Mouse (Mus musculus) stomach, embryonic 14.5 days (tissue): ENCODE data around the gene Atat1. TPM values are rescaled to one million over a fixed set of nuclear protein-coding genes. Genes with fewer than 3 reads are reported as not detected.

Experiments used
- ATAC-seq: fragments of 200-750 bp; cut with Nextera tagmentation; 2 replicates; pipeline ENCODE4 v1.8.0; 2017; ENCODE audit warnings: low read depth, moderate TSS enrichment; ENCODE audit not compliant: insufficient number of reproducible peaks, insufficient read depth, low FRiP score
- H3K27ac ChIP-seq: fragments of 300-500 bp; sonication (generic); 2 replicates; pipeline ENCODE4 v1.5.1; 2014; ENCODE audit warnings: mild to moderate bottlenecking, low read length, moderate library complexity, mixed read lengths
- H3K27me3 ChIP-seq: fragments of 300-500 bp; sonication (generic); 2 replicates; pipeline ENCODE4 v1.6.1; 2014; ENCODE audit warnings: low read length, control low read depth, mixed read lengths; ENCODE audit not compliant: control insufficient read depth, insufficient read depth
- H3K36me3 ChIP-seq: fragments of 300-500 bp; sonication (generic); 2 replicates; pipeline ENCODE4 v1.6.1; 2014; ENCODE audit warnings: mild to moderate bottlenecking, control low read depth, low read length, moderate library complexity, mixed read lengths; ENCODE audit not compliant: control insufficient read depth, insufficient read depth
- H3K4me1 ChIP-seq: fragments of 300-500 bp; sonication (generic); 2 replicates; pipeline ENCODE4 v1.6.1; 2014; ENCODE audit warnings: low read length, control low read depth, mixed read lengths; ENCODE audit not compliant: control insufficient read depth, insufficient read depth
- H3K4me2 ChIP-seq: fragments of 300-500 bp; sonication (generic); replicated peaks from 2 replicates; pipeline ENCODE4 v1.6.1; 2014; ENCODE audit warnings: low read depth, low read length, control low read depth
- H3K4me3 ChIP-seq: fragments of 300-500 bp; sonication (generic); 2 replicates; pipeline ENCODE4 v1.5.1; 2014; ENCODE audit warnings: low read depth, low read length, control low read depth
- H3K9ac ChIP-seq: fragments of 300-500 bp; sonication (generic); replicated peaks from 2 replicates; pipeline ENCODE4 v1.6.1; 2014; ENCODE audit warnings: low read depth, mild to moderate bottlenecking, control low read depth, low read length, moderate library complexity, mixed read lengths
- H3K9me3 ChIP-seq: fragments of 300-500 bp; sonication (generic); 2 replicates; pipeline ENCODE4 v1.6.1; 2016; ENCODE audit warnings: low read depth, low read length, control low read depth; ENCODE audit not compliant: control insufficient read depth
- WGBS: fragments of 180-500 bp; shearing (Covaris S2); extraction: QIAGEN DNeasy Blood & Tissue Kit; methylation state at CpG from one replicate; pipeline ENCODE4 v1.1.7; 2014; 5-methylcytosine and 5-hydroxymethylcytosine counted together
- polyA plus RNA-seq: library from polyadenylated mRNA; unstranded; fragments of >200 nt; fragmentation: Nextera tagmentation; extraction: Ambion mirVana; gene quantifications from 2 replicates; pipeline ENCODE4 v1.2.1, GENCODE M21; 2014

Atat1 gene
- polyA plus RNA-seq, 1 experiment from 2014 or later, result 98.6 TPM

- H3K27ac ChIP-seq, result peak overlapping the region; percentile 97; the same call in 1 of the 2 replicates
- 50% methylated on average over 1 of the region's 1 CpGs for WGBS
- H3K27me3 ChIP-seq, result no peaks in the 10 kb centered on the region
- H3K9ac ChIP-seq, result no peak overlapping the region
- peak overlapping the region; percentile 94 for H3K4me2 ChIP-seq
- peaks cover 26% of the 10 kb centered on the region for H3K36me3 ChIP-seq
- H3K4me3 ChIP-seq, result no peak overlapping the region
- peaks cover 16% of the 10 kb centered on the region; the same call in 1 of the 2 replicates for H3K4me1 ChIP-seq
- no peaks in the 10 kb centered on the region for H3K9me3 ChIP-seq
- ATAC-seq, result no peak
Observed at GRCm38 (mm10) chr17:35920384-35920783, 10.5 kb upstream of the Atat1 start.

GRCm38 (mm10) chr17:35919864-35920301 is 10.0 kb upstream of the Atat1 start:
- no peak overlapping the region for H3K4me3 ChIP-seq
- peak overlapping the region; percentile 97; the same call in 1 of the 2 replicates for H3K27ac ChIP-seq
- H3K36me3 ChIP-seq, result peaks cover 21% of the 10 kb centered on the region
- H3K4me1 ChIP-seq, result peaks cover 16% of the 10 kb centered on the region; the same call in 1 of the 2 replicates
- H3K27me3 ChIP-seq, result no peaks in the 10 kb centered on the region
- H3K4me2 ChIP-seq, result peak overlapping the region; percentile 94
- peak overlapping the region; percentile 45 for H3K9ac ChIP-seq
- no peak for ATAC-seq
- WGBS, result 42% methylated on average over 6 of the region's 6 CpGs
- no peaks in the 10 kb centered on the region for H3K9me3 ChIP-seq

GRCm38 (mm10) chr17:35919060-35919715 is 9.3 kb upstream of the Atat1 start:
- ATAC-seq, result peak; percentile 46
- Histone ChIP-seq H3K9ac (peak overlapping the region; percentile 45), H3K27ac (peak overlapping the region; percentile 97), H3K9me3 (no peaks in the 10 kb centered on the region), H3K4me2 (peak overlapping the region; percentile 94), H3K27me3 (no peaks in the 10 kb centered on the region), H3K4me1 (peaks cover 16% of the 10 kb centered on the region; the same call in 1 of the 2 replicates), H3K36me3 (peaks cover 18% of the 10 kb centered on the region), H3K4me3 (peak overlapping the region; percentile 90)
- whole genome bisulfite sequencing, result 10% methylated on average over 7 of the region's 7 CpGs

GRCm38 (mm10) chr17:35918276-35919059 is 8.6 kb upstream of the Atat1 start:
- WGBS, result under 1% methylated on average over 11 of the region's 11 CpGs
- no peaks in the 10 kb centered on the region for H3K27me3 ChIP-seq
- ATAC-seq, result no peak
- peaks cover 17% of the 10 kb centered on the region for H3K36me3 ChIP-seq
- H3K4me1 ChIP-seq, result peaks cover 16% of the 10 kb centered on the region; the same call in 1 of the 2 replicates
- peak overlapping the region; percentile 94 for H3K4me2 ChIP-seq
- H3K4me3 ChIP-seq, result peak overlapping the region; percentile 90
- H3K9ac ChIP-seq, result peak overlapping the region; percentile 98
- peak overlapping the region; percentile 97 for H3K27ac ChIP-seq
- H3K9me3 ChIP-seq, result no peaks in the 10 kb centered on the region

- Histone ChIP-seq H3K4me3 (peak overlapping the region; percentile 90), H3K27me3 (no peaks in the 10 kb centered on the region), H3K27ac (peak overlapping the region; percentile 97), H3K9me3 (no peaks in the 10 kb centered on the region), H3K4me1 (peaks cover 16% of the 10 kb centered on the region; the same call in 1 of the 2 replicates), H3K9ac (peak overlapping the region; percentile 98), H3K4me2 (peak overlapping the region; percentile 94), H3K36me3 (peaks cover 22% of the 10 kb centered on the region)
- under 1% methylated on average over 13 of the region's 13 CpGs for WGBS
- no peak for ATAC-seq
Observed at GRCm38 (mm10) chr17:35917463-35918251, 7.8 kb upstream of the Atat1 start.

DNA sequence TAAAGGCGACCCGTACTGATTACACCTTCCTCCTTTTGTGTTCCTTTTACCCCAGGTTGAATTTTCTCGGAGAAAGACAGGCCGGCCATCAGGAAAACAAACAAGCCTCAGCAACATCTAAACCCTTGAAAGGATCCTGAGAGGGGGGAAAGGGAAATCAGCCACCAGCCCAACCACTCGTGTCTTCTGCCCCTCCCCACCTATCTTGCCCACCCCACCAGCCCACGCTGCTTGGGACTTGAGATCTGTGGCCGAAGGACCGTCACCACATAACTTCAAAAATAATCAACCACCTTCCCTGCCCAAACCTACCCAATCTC is 7.2 kb upstream of the Atat1 start:
- under 1% methylated on average over 8 of the region's 8 CpGs for WGBS
- ATAC-seq, result no peak
- no peaks in the 10 kb centered on the region for H3K27me3 ChIP-seq
- H3K36me3 ChIP-seq, result peaks cover 27% of the 10 kb centered on the region
- peak overlapping the region; percentile 94 for H3K4me2 ChIP-seq
- H3K4me3 ChIP-seq, result peak overlapping the region; percentile 90
- H3K4me1 ChIP-seq, result peaks cover 16% of the 10 kb centered on the region; the same call in 1 of the 2 replicates
- H3K9me3 ChIP-seq, result no peaks in the 10 kb centered on the region
- peak overlapping the region; percentile 97 for H3K27ac ChIP-seq
- peak overlapping the region; percentile 98 for H3K9ac ChIP-seq

- peak; percentile 94 for ATAC-seq
- peak within 1 kb of the TSS; percentile 94 for H3K4me2 ChIP-seq
Observed at GRCm38 (mm10) chr17:35916297-35917142, 6.6 kb upstream of the Atat1 start, which contains the start of the genes Mrps18b and Ppp1r10. Gene Mrps18b (minus strand): TSS chr17:35916389. Gene Ppp1r10 (plus strand): TSS chr17:35916434.

More at GRCm38 (mm10) chr17:35916297-35917142, 6.6 kb upstream of the Atat1 start, which contains the start of the genes Mrps18b and Ppp1r10:
- Histone ChIP-seq H3K9ac (peak within 1 kb of the TSS; percentile 98), H3K36me3 (peaks cover 28% of the 10 kb centered on the region), H3K27ac (peak within 1 kb of the TSS; percentile 97), H3K4me1 (peaks cover 16% of the 10 kb centered on the region; the same call in 1 of the 2 replicates), H3K27me3 (no peaks in the 10 kb centered on the region), H3K4me3 (peak within 1 kb of the TSS; percentile 90), H3K9me3 (no peaks in the 10 kb centered on the region)
- WGBS, result under 1% methylated on average over 83 of the region's 83 CpGs
